Mouse (Mus musculus): ENCODE measurements at regions not wholly inside any gene's neighbourhood (a gene's known extent, or its start where the extent isn't known, plus 50 kb on each side); places are given as distances from the start of the nearest gene placed in this dataset.

DNA sequence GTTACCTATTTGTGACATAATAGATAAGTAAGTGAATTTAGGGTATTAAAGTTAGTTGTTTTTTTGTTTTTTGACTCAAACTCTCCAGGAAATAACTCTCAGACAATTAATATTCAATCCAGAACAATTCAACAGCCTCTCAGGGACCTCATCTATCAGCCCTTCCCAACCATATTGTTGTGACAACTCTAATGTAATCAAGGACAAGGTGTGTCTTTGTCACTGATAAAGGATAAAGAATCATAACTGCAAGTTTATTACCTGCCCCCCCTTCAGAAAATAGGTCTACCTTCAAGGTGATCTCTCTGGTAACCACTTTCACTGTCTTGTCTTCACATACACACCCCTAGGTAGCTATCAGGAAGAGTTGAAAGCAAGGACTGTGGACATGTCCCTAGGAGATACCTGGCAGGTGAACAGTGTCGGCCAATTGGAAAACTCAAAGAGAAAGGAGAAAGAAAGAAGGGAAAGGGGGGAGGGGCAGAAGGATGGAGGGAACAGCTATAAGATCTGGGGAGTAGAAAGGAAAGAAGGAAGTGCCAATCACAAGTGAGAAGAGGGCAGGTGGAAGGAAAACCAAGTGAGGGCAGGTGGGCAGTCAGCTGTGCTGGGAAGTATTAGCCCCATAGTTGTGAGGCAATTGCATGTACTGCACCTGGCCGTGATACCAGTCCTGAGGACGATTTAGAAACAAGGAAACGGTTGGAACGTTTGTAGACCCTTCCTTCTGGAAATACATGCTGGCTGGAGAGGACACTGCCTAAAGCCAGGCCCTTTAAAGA is 51.3 kb upstream of the Gm47985 start:
- H3K27me3 ChIP-seq (ENCODE audit: low read depth, poor library complexity, severe bottlenecking) = no peaks in the 10 kb centered on the region
- 87% methylated on average over 5 of the region's 5 CpGs for WGBS
- no peak overlapping the region for H3K27ac ChIP-seq
- H3K4me1 ChIP-seq = no peaks in the 10 kb centered on the region
- no peak overlapping the region for H3K4me3 ChIP-seq
- no peaks in the 10 kb centered on the region for H3K36me3 ChIP-seq
- H3K9me3 ChIP-seq (replicated peaks) = no peaks in the 10 kb centered on the region
- no peak for DNase-seq (ENCODE audit: low spot score)

DNA sequence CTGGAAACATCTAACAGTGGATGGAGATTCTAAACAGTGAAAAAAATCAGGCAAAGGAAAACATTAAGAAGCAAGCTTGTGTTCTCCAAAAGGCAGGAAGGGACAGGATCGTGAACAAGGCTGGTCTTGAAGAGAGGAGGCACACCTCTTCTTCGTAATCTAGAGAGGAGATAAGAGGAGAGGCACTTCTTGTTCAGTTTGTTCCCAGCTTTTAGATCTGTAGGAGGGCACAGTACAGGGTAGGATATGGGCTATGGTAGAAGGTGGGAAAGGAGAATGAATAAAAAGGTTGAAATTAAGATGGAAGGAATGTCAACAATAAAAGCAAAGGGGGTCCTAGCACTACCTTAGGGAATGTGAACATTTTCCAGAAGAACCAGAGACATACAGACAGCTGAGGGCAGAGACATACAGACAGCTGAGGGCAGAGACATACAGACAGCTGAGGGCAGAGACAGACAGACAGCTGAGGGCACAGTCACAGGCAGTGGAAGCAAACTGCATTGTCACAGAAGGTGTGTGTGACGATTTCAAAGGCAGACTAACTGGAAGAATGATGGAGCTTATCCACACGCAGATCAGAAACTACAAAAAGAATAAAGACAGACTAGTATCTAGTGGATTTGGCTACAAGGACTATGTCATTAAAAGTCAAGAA is 50.6 kb upstream of the Gm47985 start:
- no peak overlapping the region for H3K27ac ChIP-seq
- H3K4me3 ChIP-seq = no peak overlapping the region
- DNase-seq (ENCODE audit: low spot score) = no peak
- H3K27me3 ChIP-seq (ENCODE audit: low read depth, poor library complexity, severe bottlenecking) = no peaks in the 10 kb centered on the region
- 80% methylated on average over 4 of the region's 4 CpGs for WGBS
- H3K9me3 ChIP-seq (replicated peaks) = no peaks in the 10 kb centered on the region
- H3K36me3 ChIP-seq = no peaks in the 10 kb centered on the region
- H3K4me1 ChIP-seq = no peaks in the 10 kb centered on the region

Data from limb, embryonic 10.5 days (tissue).